7 mouse cellular contexts compared by ENCODE assay signal in the genomic region with DNA sequence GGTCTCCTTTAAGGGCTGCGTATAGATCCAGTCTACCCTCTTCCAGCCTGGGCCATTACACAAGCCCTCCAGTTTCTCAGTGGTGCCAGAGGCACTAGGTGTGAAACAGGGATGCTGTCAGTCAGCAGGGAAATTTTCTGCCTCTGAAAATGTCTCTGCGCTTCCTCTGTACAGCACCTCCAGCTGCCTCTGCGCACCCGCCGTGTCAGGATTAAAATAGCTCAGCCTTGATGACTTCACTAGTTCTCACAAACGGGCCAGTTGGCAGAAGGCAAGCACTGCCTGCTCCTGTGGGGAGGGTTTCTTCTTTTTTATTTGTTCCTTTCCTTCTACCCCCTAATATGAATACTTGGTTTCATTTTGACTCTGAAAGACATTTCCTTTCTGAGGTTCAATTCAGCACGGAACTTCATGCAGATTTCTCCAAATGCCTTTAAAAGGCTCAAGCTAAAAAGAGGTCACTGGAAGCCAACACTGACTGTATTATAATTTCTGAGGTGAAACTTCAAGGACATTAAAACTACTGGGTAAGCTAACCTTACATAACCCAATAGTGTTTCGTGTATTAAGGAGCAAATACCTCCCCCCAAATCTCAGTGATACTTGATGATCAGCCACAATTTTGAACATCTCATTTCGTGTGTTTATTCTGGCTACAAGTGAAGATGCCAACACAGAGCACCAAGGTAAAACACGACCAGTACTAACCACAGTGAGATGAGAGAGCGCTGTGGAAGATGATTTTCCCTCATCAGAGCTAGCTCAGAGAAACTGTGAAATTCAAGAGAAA.
A peak's percentile ranks its signal among the peaks of the same experiment; 100 is the strongest.
DNase-seq lines count a peak whose midpoint lies in the region; TF ChIP-seq lines count a peak whose summit lies in the region.

No protein-coding gene starts in this region.

- peak overlapping the region; percentile 99 for H3K27ac ChIP-seq in CH12.LX (ENCODE audit: insufficient read depth, low read depth)
- peak overlapping the region; percentile 61 for H3K27ac ChIP-seq in heart, adult 2 months

- in situ Hi-C loops in CH12.LX (cut with MboI; ENCODE audit: low pct_ligation_motif_present, low pct_unique_long_range_greater_than_20kb, low sequenced_read_pairs): loop anchor here (25.0 kb wide), 2 partner anchors 249 to 251 kb away; no protein-coding TSS in a partner anchor

- peaks cover 0 to 3% of the 10 kb centered on the region in 2 experiments for H3K36me3 ChIP-seq in CH12.LX (replicated peaks in 1 of 2; ENCODE audit: control insufficient read depth in 1 of 2, insufficient read depth in 1 of 2, low read length in 1 of 2)
- H3K36me3 ChIP-seq in heart, adult 2 months (ENCODE audit: control insufficient read depth, insufficient read depth, low read length): no peaks in the 10 kb centered on the region; the same call in none of the 2 replicates

- H3K79me2 ChIP-seq in CH12.LX (replicated peaks; ENCODE audit: control insufficient read depth, extremely low read depth, insufficient read depth, poor library complexity, severe bottlenecking): no peaks in the 10 kb centered on the region; the same call in 1 of the 2 replicates
- H3K79me2 ChIP-seq in heart, adult 2 months (replicated peaks; ENCODE audit: control insufficient read depth, insufficient read depth, low read length): no peaks in the 10 kb centered on the region

- peak; percentile 5 for TF ChIP-seq RAD21 in CH12.LX (IDR thresholded peaks at IDR 0.05; ENCODE audit: low read depth, low read length)

- H3K9ac ChIP-seq in CH12.LX (ENCODE audit: insufficient read depth, low read depth): peak overlapping the region; percentile 85
- 0 out of 2 replicates have a peak overlapping the region, but pooled peaks have one; percentile 21 for H3K9ac ChIP-seq in heart, adult 2 months (ENCODE audit: low read depth, low read length)

- H3K4me2 ChIP-seq in CH12.LX (ENCODE audit: insufficient read depth, low read depth, poor library complexity, severe bottlenecking): peak overlapping the region; percentile 57

- DNase-seq in CD4-positive helper T cell, adult 2 months (ENCODE audit: low read depth, low spot score): peak; percentile 73
- DNase-seq in CH12.LX (ENCODE audit: extremely low read depth): peak; percentile 97
- DNase-seq in cerebellum, postnatal 14 days: peak; percentile 76 to 77
- peak; percentile 66 to 84 for DNase-seq in heart, adult 2 months
- peak; percentile 13 to 24 for DNase-seq in kidney, postnatal 4 days
- peak; percentile 25 to 28 for DNase-seq in lung, postnatal 4 days
- peak; percentile 19 for DNase-seq in spleen, adult 12 weeks (ENCODE audit: low spot score)

- intact Hi-C loops in heart, adult 2 months (cut with DNase I): loop anchor here (1.0 kb wide), 1 partner anchor 73 kb away; a partner anchor contains a TSS

- peak; percentile 38 for TF ChIP-seq POLR2A in CH12.LX (IDR thresholded peaks at IDR 0.05; ENCODE audit: low read depth, low read length)
- TF ChIP-seq POLR2A in heart, adult 2 months (IDR thresholded peaks at IDR 0.05; ENCODE audit: insufficient read depth, low read depth, low read length): peak; percentile 18; the same call in 1 of the 2 replicates

- no peaks in the 10 kb centered on the region for H3K27me3 ChIP-seq in CH12.LX (replicated peaks)
- no peaks in the 10 kb centered on the region for H3K27me3 ChIP-seq in heart, adult 2 months (ENCODE audit: control insufficient read depth, insufficient read depth, low read length)

- peaks cover 8 to 57% of the 10 kb centered on the region in 2 experiments; a peak in 3 of 4 replicates for H3K4me1 ChIP-seq in CH12.LX (ENCODE audit: control insufficient read depth in 1 of 2, insufficient read depth in 2 of 2)
- H3K4me1 ChIP-seq in heart, adult 2 months (ENCODE audit: control insufficient read depth, insufficient read depth, low read length): peaks cover 7% of the 10 kb centered on the region

- 26% methylated on average over 11 of the region's 11 CpGs for WGBS in heart, adult 2 months

- no peaks in the 10 kb centered on the region for H3K9me3 ChIP-seq in CH12.LX (replicated peaks; ENCODE audit: low read length)

- peak; percentile 96 for TF ChIP-seq EP300 in CH12.LX (IDR thresholded peaks at IDR 0.05; ENCODE audit: low read length)
- TF ChIP-seq EP300 in heart, adult 2 months (IDR thresholded peaks at IDR 0.05; ENCODE audit: insufficient read depth, low read depth, low read length): no peak

- dilution Hi-C loops in CH12.LX (cut with MboI; ENCODE audit: extremely low pct_ligation_motif_present, extremely low pct_unique_long_range_greater_than_20kb, low sequenced_read_pairs): no loop called here

- H3K4me3 ChIP-seq in CH12.LX (replicated peaks in 1 of 3; ENCODE audit: low read depth in 2 of 3, low read length in 2 of 3, poor library complexity in 1 of 3): peak overlapping the region in 2 of 3 experiments; percentile 11 to 40
- peak overlapping the region; percentile 23 for H3K4me3 ChIP-seq in heart, adult 2 months

- TF ChIP-seq CTCF in CH12.LX (conservative IDR thresholded peaks at IDR 0.05 in 1 of 2, IDR thresholded peaks at IDR 0.05 in 1 of 2; ENCODE audit: low read depth in 2 of 2, low read length in 2 of 2): no peak
- no peak for TF ChIP-seq CTCF in heart, adult 2 months (IDR thresholded peaks at IDR 0.05)

TF ChIP-seq in CH12.LX, 34 proteins besides CTCF, POLR2A, EP300 and RAD21:
- TF ChIP-seq USF1 (IDR thresholded peaks at IDR 0.05; ENCODE audit: low read depth, low read length): no peak
- no peak; the same call in 1 of the 2 replicates for TF ChIP-seq NELFE (IDR thresholded peaks at IDR 0.05; ENCODE audit: low read depth, low read length)
- no peak; the same call in 1 of the 2 replicates for TF ChIP-seq RCOR1 (conservative IDR thresholded peaks at IDR 0.05; ENCODE audit: low read depth, low read length)
- TF ChIP-seq SMC3 (IDR thresholded peaks at IDR 0.05; ENCODE audit: low read depth, low read length): peak; percentile 16; the same call in 1 of the 2 replicates
- peak; percentile 69 for TF ChIP-seq SIN3A (IDR thresholded peaks at IDR 0.05; ENCODE audit: low read length)
- TF ChIP-seq PAX5 (IDR thresholded peaks at IDR 0.05; ENCODE audit: low read length): no peak
- TF ChIP-seq KAT2A (IDR thresholded peaks at IDR 0.05; ENCODE audit: insufficient replicate concordance, low read length): no peak
- peak; percentile 94 for TF ChIP-seq JUN (IDR thresholded peaks at IDR 0.05; ENCODE audit: insufficient read depth, low read depth, low read length)
- peak; percentile 96 for TF ChIP-seq TCF12 (IDR thresholded peaks at IDR 0.05; ENCODE audit: low read depth, low read length)
- TF ChIP-seq BHLHE40 (IDR thresholded peaks at IDR 0.05; ENCODE audit: low read depth, low read length): peak; percentile 88
- peak; percentile 56; the same call in 1 of the 2 replicates for TF ChIP-seq ELF1 (IDR thresholded peaks at IDR 0.05; ENCODE audit: low read depth, low read length)
- TF ChIP-seq ZKSCAN1 (IDR thresholded peaks at IDR 0.05; ENCODE audit: borderline replicate concordance, low read depth, low read length): no peak
- TF ChIP-seq MEF2A (IDR thresholded peaks at IDR 0.05; ENCODE audit: borderline replicate concordance, low read depth, low read length): peak; percentile 99
- TF ChIP-seq MAFK (IDR thresholded peaks at IDR 0.05; ENCODE audit: insufficient replicate concordance, low read length): no peak; the same call in 1 of the 2 replicates
- peak; percentile 95 for TF ChIP-seq TBP (conservative IDR thresholded peaks at IDR 0.05; ENCODE audit: low read depth, low read length)
- TF ChIP-seq CHD1 (IDR thresholded peaks at IDR 0.05; ENCODE audit: low read depth, low read length): peak; percentile 85
- TF ChIP-seq MAZ (IDR thresholded peaks at IDR 0.05; ENCODE audit: low read depth, low read length): peak; percentile 93
- no peak for TF ChIP-seq E2F4 (IDR thresholded peaks at IDR 0.05; ENCODE audit: insufficient replicate concordance, low read depth, low read length)
- TF ChIP-seq USF2 (conservative IDR thresholded peaks at IDR 0.05; ENCODE audit: low read depth, low read length): no peak
- TF ChIP-seq JUND (conservative IDR thresholded peaks at IDR 0.05; ENCODE audit: low read depth, low read length): peak; percentile 97
- TF ChIP-seq ZC3H11A (IDR thresholded peaks at IDR 0.05; ENCODE audit: low read depth, low read length): no peak
- peak; percentile 75 for TF ChIP-seq MYC (IDR thresholded peaks at IDR 0.05; ENCODE audit: low read depth, low read length)
- TF ChIP-seq NRF1 (IDR thresholded peaks at IDR 0.05; ENCODE audit: low read depth, low read length): peak; percentile 78
- TF ChIP-seq UBTF (IDR thresholded peaks at IDR 0.05; ENCODE audit: low read depth, low read length): no peak
- peak; percentile 98 for TF ChIP-seq IRF4 (IDR thresholded peaks at IDR 0.05; ENCODE audit: low read depth, low read length)
- TF ChIP-seq POLR2AphosphoS2 (IDR thresholded peaks at IDR 0.05; ENCODE audit: low read depth, low read length): no peak; the same call in 1 of the 2 replicates
- peak; percentile 32; the same call in 1 of the 2 replicates for TF ChIP-seq MXI1 (IDR thresholded peaks at IDR 0.05; ENCODE audit: low read depth, low read length)
- TF ChIP-seq MAX (IDR thresholded peaks at IDR 0.05; ENCODE audit: low read length): peak; percentile 55; the same call in 1 of the 2 replicates
- TF ChIP-seq GABPA (IDR thresholded peaks at IDR 0.05; ENCODE audit: insufficient replicate concordance, low read depth, low read length): no peak
- TF ChIP-seq ETS1 (conservative IDR thresholded peaks at IDR 0.05; ENCODE audit: low read depth, low read length): peak; percentile 99
- peak; percentile 62 for TF ChIP-seq CHD2 (IDR thresholded peaks at IDR 0.05; ENCODE audit: low read length)
- peak; percentile 83 for TF ChIP-seq ZNF384 (IDR thresholded peaks at IDR 0.05; ENCODE audit: low read depth, low read length)
- TF ChIP-seq ZMIZ1 (IDR thresholded peaks at IDR 0.05; ENCODE audit: low read depth, low read length): peak; percentile 53; the same call in 1 of the 2 replicates
- no peak; the same call in 1 of the 2 replicates for TF ChIP-seq HCFC1 (IDR thresholded peaks at IDR 0.05; ENCODE audit: low read depth, low read length)

Comparison
In these comparisons a context has a peak if more than half of its experiments do, and no peak if none do; other contexts are left out.
1. Peak in every context shown above with its lines: DNase-seq, H3K4me3 ChIP-seq and H3K27ac ChIP-seq.
2. DNase-seq: peak in every context shown above with its lines; median percentile 97 in CH12.LX; 76 in cerebellum, postnatal 14 days; 75 in heart, adult 2 months; 73 in CD4-positive helper T cell, adult 2 months; 26 in lung, postnatal 4 days; 19 in spleen, adult 12 weeks; 18 in kidney, postnatal 4 days.